Mouse (Mus musculus) CD4-positive, CD25-positive, alpha-beta regulatory T cell, adult 4 months (primary cell): Measurements from ENCODE around the gene Zfand2b. TPM values are rescaled to one million over a fixed set of nuclear protein-coding genes. Genes with fewer than 3 reads are reported as not detected.
A peak's percentile ranks its signal among the peaks of the same experiment; 100 is the strongest.

Experiments
- ATAC-seq: one replicate; pipeline ENCODE4 v1.8.0; 2017
- polyA plus RNA-seq, 2 experiments: library from polyadenylated mRNA; unstranded; fragments of 100-300 nt; shearing (Covaris generic); gene quantifications; one replicate each; pipeline ENCODE4 v1.2.1; 2017

The Zfand2b gene
- polyA plus RNA-seq, 2 experiments from 2014 or later, result 54.7 to 71.9 TPM

GRCm38 (mm10) chr1:75214886-75215285 is 46.4 kb downstream of the Zfand2b start:
- no peak for ATAC-seq

GRCm38 (mm10) chr1:75215785-75216184 is 47.3 kb downstream of the Zfand2b start:
- ATAC-seq, result no peak

- ATAC-seq, result no peak
Observed at GRCm38 (mm10) chr1:75216797-75217585, 48.5 kb downstream of the Zfand2b start.

GRCm38 (mm10) chr1:75217893-75218226 is 49.4 kb downstream of the Zfand2b start:
- ATAC-seq, result no peak

GRCm38 (mm10) chr1:75218227-75219001 is 50.0 kb downstream of the Zfand2b start:
- peak; percentile 51 for ATAC-seq

GRCm38 (mm10) chr1:75219078-75219477 is 50.6 kb downstream of the Zfand2b start:
- peak; percentile 91 for ATAC-seq

- no peak for ATAC-seq
Observed at GRCm38 (mm10) chr1:75219531-75219930, 51.1 kb downstream of the Zfand2b start, which contains the start of gene Tuba4a. Gene Tuba4a, minus strand, starts transcription at chr1:75219865.

Other genes with a start within 250 kb of the Zfand2b start
- not detected for gene Cfap65, start 233.0 kb upstream of the Zfand2b start, polyA plus RNA-seq
- gene Ihh, start 217.0 kb upstream of the Zfand2b start, polyA plus RNA-seq, result not detected
- gene Nhej1, start 43.4 kb upstream of the Zfand2b start, polyA plus RNA-seq, result 10 to 100 TPM in 1 of 2 experiments, 1 to 10 TPM in 1; 6.1 to 15.3 TPM
- gene Slc23a3, start 34.8 kb upstream of the Zfand2b start, polyA plus RNA-seq, result under 1 TPM in 1 of 2 experiments, not detected in 1; 0.20 TPM
- gene Cnppd1, start 25.9 kb upstream of the Zfand2b start, polyA plus RNA-seq, result 100 to 1,000 TPM; 125 to 195 TPM
- gene Retreg2, start 25.9 kb upstream of the Zfand2b start, polyA plus RNA-seq, result 10 to 100 TPM; 19.2 to 32.9 TPM
- gene Abcb6, start 11.7 kb downstream of the Zfand2b start, polyA plus RNA-seq, result 1 to 10 TPM in 1 of 2 experiments, under 1 TPM in 1; 0.97 to 6.9 TPM
- gene Ankzf1, start 23.5 kb downstream of the Zfand2b start, polyA plus RNA-seq, result 10 to 100 TPM; 24.5 to 49.2 TPM
- gene Atg9a, start 23.6 kb downstream of the Zfand2b start, polyA plus RNA-seq, result 10 to 100 TPM; 10.1 to 12.4 TPM
- 10 to 100 TPM in 1 of 2 experiments, 1 to 10 TPM in 1; 8.0 to 19.2 TPM for gene Glb1l, start 42.2 kb downstream of the Zfand2b start, polyA plus RNA-seq
- gene Stk16, start 42.2 kb downstream of the Zfand2b start, polyA plus RNA-seq, result 10 to 100 TPM; 56.9 to 62.7 TPM
- gene Tuba4a, start 51.2 kb downstream of the Zfand2b start, polyA plus RNA-seq, result 100 to 1,000 TPM; 141 to 164 TPM
- not detected for gene A630095N17Rik, start 63.5 kb downstream of the Zfand2b start, polyA plus RNA-seq
- 10 to 100 TPM in 1 of 2 experiments, 1 to 10 TPM in 1; 10.0 to 10.3 TPM for gene Dnajb2, start 67.8 kb downstream of the Zfand2b start, polyA plus RNA-seq
- gene Ptprn, start 95.9 kb downstream of the Zfand2b start, polyA plus RNA-seq, result under 1 TPM; 0.22 to 0.61 TPM
- gene Resp18, start 109.8 kb downstream of the Zfand2b start, polyA plus RNA-seq, result not detected
- gene Dnpep, start 149.3 kb downstream of the Zfand2b start, polyA plus RNA-seq, result 10 to 100 TPM; 56.0 to 90.5 TPM
- gene Des, start 191.7 kb downstream of the Zfand2b start, polyA plus RNA-seq, result not detected
- gene Speg, start 206.7 kb downstream of the Zfand2b start, polyA plus RNA-seq, result under 1 TPM in 1 of 2 experiments, not detected in 1; 0.03 TPM